Mouse (Mus musculus): ENCODE data around the gene Frmd8. TPM values are rescaled to one million over a fixed set of nuclear protein-coding genes. Genes with fewer than 3 reads are reported as not detected.
"Not testable (repeated sequence)": the region's sequence is repeated elsewhere in the genome, so short reads cannot be mapped to it uniquely, and the experiment has no call there.

Gene Frmd8
- polyA plus RNA-seq, 1 experiment = 23.1 TPM

DNA sequence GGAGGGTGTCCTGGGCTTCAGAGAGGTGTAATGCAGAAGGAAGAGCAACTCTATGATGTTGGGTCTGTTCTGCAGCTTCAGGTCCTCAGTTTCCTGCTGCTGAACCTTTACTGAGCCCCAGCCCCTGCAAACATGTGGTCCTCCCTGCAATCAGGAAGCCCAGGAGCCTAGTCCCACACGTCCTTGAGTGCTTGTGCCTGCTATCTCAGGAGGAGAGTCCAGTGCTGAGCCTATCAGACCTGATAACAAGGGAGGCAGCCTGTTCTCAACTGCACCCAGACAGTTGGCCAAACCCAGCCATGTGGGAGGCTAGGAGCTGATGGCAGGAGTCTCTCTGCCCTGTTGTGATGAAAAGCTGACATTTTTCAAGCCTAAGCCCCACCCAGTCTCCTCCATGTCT is 8.9 kb upstream of the Frmd8 start:
- no peak overlapping the region for H3K4me3 ChIP-seq (ENCODE audit: insufficient read depth, low read depth, low read length)
- no peaks in the 10 kb centered on the region for H3K27me3 ChIP-seq (replicated peaks; ENCODE audit: control insufficient read depth, insufficient read depth, low read length)
- H3K27ac ChIP-seq (ENCODE audit: insufficient read depth, low read depth, low read length) = no peak overlapping the region
- TF ChIP-seq POLR2A (IDR thresholded peaks at IDR 0.05; ENCODE audit: low read depth, low read length) (no peak), CTCF (conservative IDR thresholded peaks at IDR 0.05; ENCODE audit: insufficient read depth, insufficient read length, low read depth, low read length) (no peak)
- H3K4me1 ChIP-seq (ENCODE audit: control insufficient read depth, insufficient read depth, low read length) = peaks cover 20% of the 10 kb centered on the region
- no peaks in the 10 kb centered on the region for H3K36me3 ChIP-seq (ENCODE audit: control insufficient read depth, insufficient read depth, low read length)
- WGBS = 90% methylated on average over 1 of the region's 1 CpGs
- DNase-seq = no peak

DNA sequence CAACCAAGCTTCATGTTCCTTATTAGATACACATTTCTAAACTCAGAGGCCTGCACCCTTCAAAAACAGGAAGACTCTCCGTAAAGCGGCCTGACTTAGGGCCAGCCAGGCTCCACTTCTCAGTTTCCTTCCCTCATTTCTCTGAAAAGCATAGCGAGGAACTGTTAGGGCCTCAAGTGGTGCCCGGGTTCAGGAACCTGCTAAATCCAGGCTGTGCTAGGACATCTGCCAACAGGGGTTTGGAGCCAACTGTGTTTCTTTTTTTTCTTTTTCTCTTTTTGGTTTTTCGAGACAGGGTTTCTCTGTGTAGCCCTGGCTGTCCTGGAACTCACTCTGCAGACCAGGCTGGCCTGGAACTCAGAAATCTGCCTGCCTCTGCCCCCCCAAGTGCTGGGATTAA is 7.0 kb upstream of the Frmd8 start:
- 38% methylated on average over 5 of the region's 5 CpGs for WGBS
- peak; percentile 53 for DNase-seq

GRCm38 (mm10) chr19:5881155-5881554 is 6.1 kb upstream of the Frmd8 start:
- WGBS = 46% methylated on average over 6 of the region's 6 CpGs
- DNase-seq = peak; percentile 82

More for the DNA sequence above, 7.0 kb upstream of the Frmd8 start:
- not testable (repeated sequence) for H3K36me3 ChIP-seq (ENCODE audit: control insufficient read depth, insufficient read depth, low read length); H3K4me3 ChIP-seq (ENCODE audit: insufficient read depth, low read depth, low read length); H3K27ac ChIP-seq (ENCODE audit: insufficient read depth, low read depth, low read length); H3K27me3 ChIP-seq (replicated peaks; ENCODE audit: control insufficient read depth, insufficient read depth, low read length)
- peaks cover 28% of the 10 kb centered on the region for H3K4me1 ChIP-seq (ENCODE audit: control insufficient read depth, insufficient read depth, low read length)

DNA sequence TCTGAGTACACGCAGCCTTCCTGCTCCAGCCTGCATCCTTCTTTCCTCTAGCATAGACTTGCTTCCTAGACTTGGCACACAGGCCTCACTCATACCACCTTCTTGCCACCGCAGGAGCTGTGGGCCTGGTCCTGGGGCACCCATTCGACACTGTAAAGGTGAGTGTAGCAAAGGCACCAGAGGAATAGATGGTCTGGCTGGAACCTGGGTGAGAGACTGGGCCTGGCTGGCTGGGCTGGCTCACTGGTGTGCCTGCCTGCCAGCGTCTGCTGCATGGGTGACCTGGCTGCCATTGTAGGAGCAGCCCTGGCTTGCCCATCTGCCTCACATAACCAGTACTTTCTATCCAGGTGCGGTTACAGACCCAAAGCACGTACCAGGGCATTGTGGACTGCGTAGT is 4.7 kb upstream of the Frmd8 start:
- Histone ChIP-seq H3K27ac (ENCODE audit: insufficient read depth, low read depth, low read length) (peak overlapping the region; percentile 48), H3K27me3 (replicated peaks; ENCODE audit: control insufficient read depth, insufficient read depth, low read length) (no peaks in the 10 kb centered on the region), H3K36me3 (ENCODE audit: control insufficient read depth, insufficient read depth, low read length) (no peaks in the 10 kb centered on the region), H3K4me3 (ENCODE audit: insufficient read depth, low read depth, low read length) (peak overlapping the region; percentile 13; the same call in 1 of the 2 replicates), H3K4me1 (ENCODE audit: control insufficient read depth, insufficient read depth, low read length) (peaks cover 35% of the 10 kb centered on the region)
- 79% methylated on average over 7 of the region's 7 CpGs for WGBS
- TF ChIP-seq POLR2A (IDR thresholded peaks at IDR 0.05; ENCODE audit: low read depth, low read length) (no peak), CTCF (conservative IDR thresholded peaks at IDR 0.05; ENCODE audit: insufficient read depth, insufficient read length, low read depth, low read length) (no peak)
- DNase-seq = no peak

More at GRCm38 (mm10) chr19:5881155-5881554, 6.1 kb upstream of the Frmd8 start:
- Histone ChIP-seq H3K4me3 (ENCODE audit: insufficient read depth, low read depth, low read length) (no peak overlapping the region), H3K36me3 (ENCODE audit: control insufficient read depth, insufficient read depth, low read length) (no peaks in the 10 kb centered on the region), H3K27me3 (replicated peaks; ENCODE audit: control insufficient read depth, insufficient read depth, low read length) (no peaks in the 10 kb centered on the region), H3K4me1 (ENCODE audit: control insufficient read depth, insufficient read depth, low read length) (peaks cover 30% of the 10 kb centered on the region), H3K27ac (ENCODE audit: insufficient read depth, low read depth, low read length) (no peak overlapping the region)
- TF ChIP-seq CTCF (conservative IDR thresholded peaks at IDR 0.05; ENCODE audit: insufficient read depth, insufficient read length, low read depth, low read length) (no peak), POLR2A (IDR thresholded peaks at IDR 0.05; ENCODE audit: low read depth, low read length) (no peak)

DNA sequence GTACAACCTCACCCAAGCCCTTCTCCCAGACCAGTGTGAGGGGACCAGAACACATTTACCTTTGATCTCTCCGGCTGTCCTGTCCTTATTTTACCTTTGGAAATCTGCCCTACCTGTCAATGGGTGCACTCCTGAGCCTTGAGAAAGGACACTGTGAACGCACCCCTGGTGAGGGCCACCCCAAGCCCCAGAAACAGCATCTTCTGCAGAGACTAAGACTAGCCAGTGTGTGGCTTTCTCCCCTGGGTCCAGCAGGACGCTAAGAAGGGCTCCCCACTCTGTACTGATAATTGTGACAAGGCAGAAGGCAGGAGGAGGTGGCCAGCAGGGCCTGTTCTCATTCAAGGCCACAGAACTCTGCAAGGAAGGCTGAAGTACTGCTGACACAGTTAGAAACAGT is 3.8 kb upstream of the Frmd8 start:
- H3K4me3 ChIP-seq (ENCODE audit: insufficient read depth, low read depth, low read length) = peak overlapping the region; percentile 39
- peak overlapping the region; percentile 58 for H3K27ac ChIP-seq (ENCODE audit: insufficient read depth, low read depth, low read length)
- no peaks in the 10 kb centered on the region for H3K27me3 ChIP-seq (replicated peaks; ENCODE audit: control insufficient read depth, insufficient read depth, low read length)
- H3K4me1 ChIP-seq (ENCODE audit: control insufficient read depth, insufficient read depth, low read length) = peaks cover 37% of the 10 kb centered on the region
- TF ChIP-seq CTCF (conservative IDR thresholded peaks at IDR 0.05; ENCODE audit: insufficient read depth, insufficient read length, low read depth, low read length) = no peak
- no peak for TF ChIP-seq POLR2A (IDR thresholded peaks at IDR 0.05; ENCODE audit: low read depth, low read length)
- peak; percentile 59 for DNase-seq
- WGBS = 35% methylated on average over 3 of the region's 3 CpGs
- H3K36me3 ChIP-seq (ENCODE audit: control insufficient read depth, insufficient read depth, low read length) = no peaks in the 10 kb centered on the region

- Histone ChIP-seq H3K27me3 (replicated peaks; ENCODE audit: control insufficient read depth, insufficient read depth, low read length) (no peaks in the 10 kb centered on the region), H3K4me1 (ENCODE audit: control insufficient read depth, insufficient read depth, low read length) (peaks cover 39% of the 10 kb centered on the region), H3K4me3 (ENCODE audit: insufficient read depth, low read depth, low read length) (peak overlapping the region; percentile 39), H3K27ac (ENCODE audit: insufficient read depth, low read depth, low read length) (peak overlapping the region; percentile 88), H3K36me3 (ENCODE audit: control insufficient read depth, insufficient read depth, low read length) (no peaks in the 10 kb centered on the region)
- 11% methylated on average over 7 of the region's 7 CpGs for WGBS
- no peak for TF ChIP-seq POLR2A (IDR thresholded peaks at IDR 0.05; ENCODE audit: low read depth, low read length)
- TF ChIP-seq CTCF (conservative IDR thresholded peaks at IDR 0.05; ENCODE audit: insufficient read depth, insufficient read length, low read depth, low read length) = no peak
- DNase-seq = peak; percentile 97
Observed at GRCm38 (mm10) chr19:5878362-5878722, 3.3 kb upstream of the Frmd8 start.

DNA sequence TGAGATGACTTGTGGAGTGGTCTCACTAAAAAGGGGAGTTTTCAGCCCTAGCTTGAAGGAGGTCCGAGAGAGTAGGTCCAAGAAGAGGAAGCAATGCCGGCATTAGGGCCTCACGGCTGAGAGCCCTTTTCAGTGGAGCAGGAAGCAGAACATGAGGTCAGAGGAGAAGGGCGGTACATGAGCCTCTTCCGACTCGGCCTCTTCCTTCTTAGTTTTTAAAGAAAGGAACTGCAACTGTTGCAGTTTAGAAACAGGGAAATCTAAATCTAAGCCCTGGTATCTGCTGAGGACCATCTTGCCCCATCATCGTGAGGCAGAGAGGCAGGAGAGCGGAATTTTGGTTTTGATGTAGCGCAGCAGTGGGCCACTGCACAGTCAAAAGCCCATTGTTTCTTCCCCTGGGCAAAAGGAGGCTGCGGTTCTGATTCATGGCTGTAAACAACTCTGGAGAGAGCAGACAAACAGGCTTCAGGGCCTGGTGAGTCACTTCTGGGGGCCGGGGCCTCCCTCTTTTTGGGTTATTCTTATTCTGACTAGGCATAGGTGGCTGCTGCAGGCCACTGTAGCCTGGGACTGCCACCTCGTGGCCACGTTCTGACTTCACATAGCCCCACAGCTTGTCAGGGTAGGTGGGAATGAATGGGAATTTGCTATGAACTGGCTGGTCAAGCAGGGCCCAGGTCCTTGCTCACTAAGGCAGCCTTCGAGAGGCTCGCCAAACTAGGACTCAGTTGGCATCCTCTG is 2.7 kb upstream of the Frmd8 start, which contains the start of gene Slc25a45:
Gene Slc25a45, plus strand, starts transcription at position 191 of the 744 bp plus-strand sequence.
- DNase-seq = peak; percentile 84
- H3K27me3 ChIP-seq (replicated peaks; ENCODE audit: control insufficient read depth, insufficient read depth, low read length) = no peaks in the 10 kb centered on the region
- H3K4me3 ChIP-seq (ENCODE audit: insufficient read depth, low read depth, low read length) = peak within 1 kb of the TSS; percentile 39
- peaks cover 39% of the 10 kb centered on the region for H3K4me1 ChIP-seq (ENCODE audit: control insufficient read depth, insufficient read depth, low read length)
- no peaks in the 10 kb centered on the region for H3K36me3 ChIP-seq (ENCODE audit: control insufficient read depth, insufficient read depth, low read length)
- TF ChIP-seq POLR2A (IDR thresholded peaks at IDR 0.05; ENCODE audit: low read depth, low read length) = no peak
- TF ChIP-seq CTCF (conservative IDR thresholded peaks at IDR 0.05; ENCODE audit: insufficient read depth, insufficient read length, low read depth, low read length) = peak; percentile 76
- 16% methylated on average over 15 of the region's 15 CpGs for WGBS
- H3K27ac ChIP-seq (ENCODE audit: insufficient read depth, low read depth, low read length) = peak within 1 kb of the TSS; percentile 88

Measured in kidney, adult 2 months (tissue).